Mouse (Mus musculus) ZHBTc4 (cell line): ENCODE data around the gene Chrm3.

Experiments used
- DNase-seq: peaks from one replicate; pipeline ENCODE4 v3.0.0-alpha.2; 2011; ENCODE audit warnings: low read depth, low spot score

Chrm3 gene

DNA sequence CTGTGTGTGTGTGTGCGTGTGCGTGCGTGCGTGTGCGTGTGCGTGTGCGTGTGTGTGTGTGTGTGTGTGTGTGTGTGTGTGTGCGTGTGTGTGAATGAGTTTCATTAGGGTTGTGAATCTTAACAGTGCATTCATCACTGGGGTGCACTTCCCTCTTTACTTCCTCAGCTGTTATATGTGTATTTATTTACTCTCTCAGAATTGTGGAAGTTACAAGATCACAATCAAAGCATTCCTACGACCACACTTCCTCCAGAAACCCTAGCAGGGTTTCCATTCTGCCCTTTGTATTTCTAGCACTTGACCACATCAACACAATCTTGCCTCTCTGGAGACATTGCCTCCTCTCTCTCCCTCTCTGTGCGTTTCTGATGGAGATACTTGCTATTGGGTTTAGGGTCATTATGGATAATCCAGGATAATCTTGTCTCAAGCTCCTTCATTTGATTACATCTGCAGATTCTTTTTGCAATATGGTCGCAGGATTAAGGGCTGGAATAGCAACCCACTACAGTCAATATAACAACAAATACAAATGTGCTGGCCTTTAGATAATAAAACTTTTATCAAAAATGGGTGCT is 465.5 kb downstream of the Chrm3 start:
- no peak for DNase-seq

DNA sequence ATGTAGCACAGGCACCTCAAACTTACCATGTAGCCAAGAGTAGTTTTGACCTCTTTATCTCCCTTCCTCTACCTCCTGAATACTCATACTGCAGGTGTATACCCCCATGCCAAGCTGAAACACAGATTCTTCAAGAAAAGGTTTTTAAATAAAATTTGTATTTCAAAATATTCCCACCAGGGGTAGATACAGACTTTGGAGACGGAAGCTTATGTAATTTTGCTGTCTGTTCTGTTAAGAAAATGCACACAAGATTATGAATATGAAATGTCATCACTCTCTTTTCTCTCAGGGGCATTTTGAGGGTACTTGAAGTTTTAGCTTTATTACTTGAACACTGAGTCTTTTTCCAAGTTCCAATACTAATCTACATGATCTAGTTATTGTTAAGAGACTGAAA is 469.6 kb downstream of the Chrm3 start:
- no peak for DNase-seq

DNA sequence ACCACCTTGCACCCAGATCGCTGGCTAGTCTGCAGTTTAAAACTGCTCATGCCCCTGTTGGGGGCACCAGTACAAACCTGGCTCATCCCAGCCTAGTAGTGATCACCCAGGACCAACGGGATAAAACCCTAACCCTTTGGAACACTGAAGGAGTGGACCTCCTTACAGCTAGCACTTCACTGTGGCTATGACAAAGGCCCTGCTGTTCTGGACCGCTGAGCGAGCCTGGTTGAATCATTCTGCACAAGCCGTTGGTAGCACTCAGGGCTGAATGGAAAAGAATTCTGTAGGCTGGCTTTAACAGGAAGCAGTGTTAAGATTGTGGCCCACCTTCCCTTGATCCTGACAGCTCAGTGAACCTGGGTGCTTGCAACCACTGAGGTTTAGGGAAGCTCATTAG is 470.2 kb downstream of the Chrm3 start:
- no peak for DNase-seq

DNA sequence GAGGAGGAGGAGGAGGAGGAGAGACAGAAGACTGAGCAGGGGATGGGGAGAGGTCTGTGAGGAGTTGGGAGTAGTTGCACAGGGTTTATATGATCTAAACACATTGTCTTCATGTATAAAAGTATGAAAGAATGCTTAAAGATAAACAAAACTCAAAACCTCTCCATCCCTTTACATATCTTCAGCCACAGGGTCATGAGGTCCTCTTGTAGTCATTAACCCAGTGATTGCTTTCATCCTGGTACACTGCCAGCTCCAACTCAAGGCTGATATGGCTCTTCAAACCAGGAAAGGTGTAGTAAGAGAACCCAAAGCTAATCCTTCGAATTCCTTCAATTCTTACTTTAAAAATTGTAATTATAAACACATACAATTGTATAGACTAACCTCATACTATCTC is 470.7 kb downstream of the Chrm3 start:
- no peak for DNase-seq

DNA sequence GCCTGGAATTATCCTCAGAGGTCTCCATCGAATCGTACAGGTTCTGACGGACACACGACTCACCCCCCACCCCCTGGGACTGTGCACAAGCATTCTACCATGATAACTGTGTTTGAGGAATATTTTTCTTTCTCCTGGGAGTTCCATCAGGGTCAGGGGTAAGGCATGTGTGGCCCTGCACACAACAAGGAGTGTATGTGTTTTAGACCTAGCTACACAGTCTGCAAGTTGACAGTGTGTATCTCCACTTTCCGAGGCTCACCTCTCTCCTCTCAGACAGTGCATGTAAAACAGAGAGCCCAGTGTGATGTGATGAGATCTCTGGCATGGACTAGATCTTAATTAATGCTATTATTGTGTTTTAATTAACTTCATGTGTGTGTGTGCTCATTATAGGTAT is 472.4 kb downstream of the Chrm3 start:
- DNase-seq, result no peak

DNA sequence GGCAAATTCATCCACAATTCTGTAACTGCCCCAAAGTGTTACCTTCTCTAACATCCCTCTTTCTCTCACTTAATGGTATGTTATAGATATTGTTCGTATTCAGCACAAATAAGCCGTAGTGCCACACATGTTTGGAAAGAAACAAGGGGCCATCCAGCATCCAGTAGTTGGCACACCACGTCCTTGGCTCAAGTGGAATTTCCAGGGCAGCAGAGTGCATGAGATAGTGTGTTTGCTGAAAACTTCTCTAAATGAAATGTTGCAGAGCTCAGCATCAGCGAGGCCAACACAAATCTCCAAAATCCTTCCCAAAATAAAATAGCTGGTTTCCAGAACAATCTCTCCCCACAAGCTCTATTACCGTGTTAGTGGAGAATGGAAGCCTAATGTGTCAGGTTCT is 473.4 kb downstream of the Chrm3 start:
- DNase-seq, result no peak

DNA sequence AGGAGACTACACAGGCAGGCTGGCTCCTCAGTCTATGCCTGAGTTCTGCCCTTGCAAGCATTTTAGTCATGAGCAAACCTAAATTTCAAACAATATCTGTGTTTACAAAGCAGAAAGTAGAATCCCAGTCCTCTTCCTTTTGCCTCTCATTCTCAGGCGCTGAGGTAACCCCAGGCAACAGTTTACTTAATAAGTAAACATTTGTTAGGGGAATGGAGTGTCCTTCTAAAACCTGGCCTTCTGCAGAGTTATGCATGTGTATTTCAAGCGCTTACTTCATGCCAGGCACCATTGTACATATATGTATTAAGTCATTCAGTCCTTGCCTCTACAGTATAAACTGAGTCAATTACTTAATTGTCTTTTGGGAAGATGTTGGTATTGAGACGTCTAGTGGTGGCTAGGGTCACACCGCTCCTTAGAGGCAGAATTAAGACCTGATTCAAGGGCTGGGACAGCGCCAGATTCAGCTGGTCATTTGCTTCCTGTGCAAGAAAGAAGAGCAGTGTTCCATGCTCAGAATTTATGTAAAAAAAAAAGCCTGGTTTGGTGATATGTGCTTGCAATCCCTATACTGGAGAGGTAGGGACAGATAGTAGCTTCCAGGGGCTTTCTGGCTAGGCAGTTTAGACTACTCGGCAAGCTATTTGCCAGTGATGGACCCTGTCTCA is 474.0 kb downstream of the Chrm3 start:
- DNase-seq, result no peak

DNA sequence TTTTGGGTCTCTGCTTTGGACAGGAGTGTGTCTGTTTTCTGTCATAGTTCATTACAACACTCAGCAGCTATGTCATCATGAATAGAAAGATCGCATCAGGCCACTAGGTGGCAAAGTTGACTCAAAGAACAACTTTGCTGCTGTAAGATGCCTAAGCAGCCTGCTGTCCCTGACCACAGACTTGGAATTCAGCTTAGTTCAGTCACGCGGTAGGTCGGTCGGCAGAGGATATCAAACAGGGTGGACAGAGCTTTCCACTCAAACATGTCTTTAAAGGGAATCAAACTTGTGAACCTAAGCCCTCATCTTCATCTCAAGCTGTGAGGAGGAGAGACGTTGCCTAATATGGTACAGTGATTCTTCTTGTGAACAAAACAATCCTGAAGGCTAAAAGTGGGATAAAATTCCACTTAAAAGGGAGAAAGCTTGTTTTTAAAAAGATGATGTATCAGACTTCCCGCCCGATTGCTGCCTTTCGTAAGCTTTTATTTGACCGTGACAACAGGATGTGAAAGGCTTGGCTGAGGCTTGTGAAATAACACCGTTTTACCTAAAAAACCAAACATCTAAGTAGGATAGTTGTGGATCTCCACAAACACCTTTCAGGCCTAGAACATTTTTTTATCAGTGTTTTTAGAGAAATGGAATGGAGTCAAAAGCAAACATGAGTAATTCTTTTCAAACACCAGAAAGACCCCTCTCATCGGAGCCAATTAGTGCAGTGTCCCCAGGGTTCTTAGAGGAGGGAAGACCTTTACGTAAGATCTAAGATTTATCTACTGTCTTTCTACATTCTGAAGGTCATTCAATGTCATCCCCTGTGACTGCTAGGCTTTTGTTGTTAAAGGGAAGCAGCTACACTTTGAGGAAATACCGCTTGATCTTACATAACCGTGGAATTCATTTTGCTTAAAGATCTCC is 478.0 kb downstream of the Chrm3 start:
- peak; percentile 79 for DNase-seq

DNA sequence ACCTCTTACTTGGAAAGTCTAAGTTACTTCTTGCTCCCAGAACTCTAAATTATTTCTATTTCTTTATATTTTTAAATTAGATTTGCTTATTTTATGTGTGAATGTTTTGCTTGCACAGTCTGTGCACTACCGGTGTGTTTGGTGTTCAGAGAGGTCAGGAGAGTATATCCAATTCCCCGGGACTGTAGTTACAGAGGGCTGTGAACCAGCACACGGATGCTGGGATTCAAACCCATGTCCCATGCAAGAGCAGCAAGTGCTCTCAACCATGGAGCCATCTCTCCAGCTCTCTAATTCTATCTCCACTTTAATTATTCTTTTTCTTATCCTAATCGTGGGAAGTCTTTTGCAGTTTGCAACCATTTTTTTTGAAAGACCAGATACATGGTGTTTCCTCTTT is 478.7 kb downstream of the Chrm3 start:
- no peak for DNase-seq

DNA sequence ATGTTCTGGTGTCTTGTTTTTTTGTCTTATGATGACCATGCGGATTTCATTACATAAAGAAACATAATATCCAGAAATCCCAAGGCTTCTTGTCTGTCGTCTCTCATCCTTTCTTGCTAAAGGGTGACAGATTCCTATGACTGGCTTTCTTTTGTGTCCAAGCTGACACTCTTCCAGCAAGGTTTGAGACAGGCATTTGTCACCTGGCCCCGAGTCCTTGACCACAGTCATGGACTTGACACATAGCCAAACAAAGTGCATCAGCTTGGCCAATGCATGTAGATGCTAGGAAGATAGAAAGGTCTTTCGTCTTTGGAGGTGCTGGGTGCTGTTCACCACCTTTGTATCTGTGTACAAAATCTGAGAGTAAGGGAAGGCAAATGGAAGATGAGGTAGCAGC is 480.2 kb downstream of the Chrm3 start:
- no peak for DNase-seq

DNA sequence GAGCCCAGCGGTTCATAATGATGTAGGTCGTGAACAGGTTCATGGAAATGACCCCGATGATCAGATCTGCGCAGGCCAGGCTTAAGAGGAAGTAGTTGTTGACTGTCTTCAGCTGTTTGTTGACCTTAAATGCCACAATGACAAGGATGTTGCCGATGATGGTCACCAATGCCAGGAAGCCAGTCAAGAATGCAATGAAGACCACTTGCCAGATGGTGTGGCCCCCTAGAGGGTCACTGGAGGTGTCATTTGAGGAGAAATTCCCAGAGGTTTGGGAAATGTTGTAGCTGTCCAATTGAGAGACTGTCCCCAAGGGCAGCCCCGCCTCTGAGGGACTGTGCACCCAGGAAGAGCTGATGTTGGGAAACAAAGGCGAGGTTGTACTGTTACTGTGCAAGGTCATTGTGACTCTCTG is 482.0 kb downstream of the Chrm3 start:
- no peak for DNase-seq

DNA sequence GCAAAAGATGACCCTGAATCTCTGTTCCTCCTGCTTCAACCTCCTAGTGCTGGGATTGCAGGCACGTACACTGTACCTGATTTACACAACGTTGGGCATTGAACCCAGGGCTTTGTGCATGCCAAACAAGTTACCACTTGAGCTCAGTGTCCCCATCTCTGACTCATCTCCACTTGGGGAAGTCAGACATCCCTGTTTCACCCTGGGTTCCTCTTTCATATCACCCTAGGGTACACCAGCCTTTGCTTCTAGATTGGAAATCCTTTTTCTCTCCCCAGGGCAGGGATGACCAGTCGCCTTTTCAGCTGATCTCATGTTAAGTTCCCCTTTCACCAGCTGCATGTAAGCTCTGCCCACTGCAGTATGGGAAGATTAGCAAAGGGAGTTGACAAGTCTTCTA is 487.3 kb downstream of the Chrm3 start:
- no peak for DNase-seq

DNA sequence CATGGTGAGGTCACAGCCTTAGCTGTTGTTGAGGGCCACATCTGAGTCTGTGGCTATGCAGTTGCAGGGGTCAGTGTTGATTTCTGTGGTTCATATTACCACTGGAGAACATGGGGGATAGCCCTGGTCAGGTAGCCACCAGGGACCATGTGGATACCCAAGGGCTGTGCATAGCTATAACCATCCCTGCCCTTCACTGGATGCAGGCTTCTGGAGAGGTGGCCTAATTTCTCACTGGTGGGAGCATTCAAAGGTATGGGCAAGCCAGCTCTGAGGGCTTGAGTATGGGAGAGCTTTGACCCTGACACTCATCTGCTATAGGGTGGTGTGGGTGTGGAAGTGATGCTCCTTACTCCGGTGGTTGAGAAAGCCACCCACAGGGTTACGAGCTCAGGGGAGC is 494.5 kb downstream of the Chrm3 start:
- no peak for DNase-seq

DNA sequence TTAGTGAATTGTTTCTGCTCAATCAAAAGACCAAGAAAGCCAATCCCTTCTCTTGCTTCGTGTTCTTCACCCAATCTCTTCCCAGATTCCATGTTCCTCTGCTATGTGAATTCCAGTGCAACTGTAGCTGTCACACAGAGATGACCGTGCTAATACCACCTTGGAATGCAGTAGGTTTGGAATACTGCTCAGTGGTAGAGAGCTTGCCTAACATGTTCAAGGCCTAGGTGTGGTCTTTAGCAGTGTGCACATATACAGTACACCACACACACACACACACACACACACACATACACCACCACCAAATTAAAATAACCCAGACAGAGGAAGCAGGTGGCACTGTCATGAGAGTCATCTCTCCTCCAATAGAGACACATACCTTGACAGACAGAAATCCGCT is 513.1 kb downstream of the Chrm3 start:
- no peak for DNase-seq

DNA sequence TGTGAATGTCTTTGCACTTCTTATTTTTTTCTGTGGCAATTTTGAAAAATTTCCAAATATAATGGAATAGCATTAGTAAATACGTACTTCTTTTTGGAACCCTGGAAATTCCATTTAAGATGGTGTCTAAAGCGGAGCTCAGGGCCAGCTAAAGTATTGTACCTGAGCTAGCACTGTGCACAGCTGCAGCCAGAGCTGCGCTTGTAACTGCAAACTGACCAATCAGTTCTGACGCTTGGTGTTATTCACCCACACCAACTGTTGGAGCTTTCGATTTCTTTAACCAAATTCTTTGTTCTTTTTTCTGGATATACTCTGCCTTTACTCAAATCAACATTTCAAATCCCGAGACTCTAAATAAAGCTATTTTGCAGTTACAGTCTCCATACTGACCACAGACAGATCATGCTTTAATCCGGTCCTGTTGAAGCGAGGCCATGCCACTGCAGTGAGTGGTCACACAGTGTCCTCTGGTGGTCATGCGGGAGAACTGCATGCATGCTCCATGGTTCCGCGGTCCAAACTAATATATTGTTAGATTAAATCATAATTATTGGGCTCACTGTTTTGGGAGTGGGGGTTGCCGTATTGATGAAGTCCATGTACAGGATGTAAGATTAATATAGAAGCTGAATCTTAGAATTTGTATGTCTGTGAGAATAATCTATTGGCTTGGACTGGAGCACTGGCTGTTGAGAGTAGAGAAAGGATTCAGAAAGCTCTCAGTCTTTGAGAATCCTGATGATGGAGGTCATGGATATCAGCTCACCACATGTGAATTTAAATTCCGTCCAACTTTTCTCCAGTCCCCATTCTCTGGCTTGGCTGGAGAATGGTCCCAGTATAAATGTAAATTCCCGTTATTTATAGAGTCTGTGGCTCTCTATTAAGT is 513.9 kb downstream of the Chrm3 start:
- DNase-seq, result peak; percentile 41

DNA sequence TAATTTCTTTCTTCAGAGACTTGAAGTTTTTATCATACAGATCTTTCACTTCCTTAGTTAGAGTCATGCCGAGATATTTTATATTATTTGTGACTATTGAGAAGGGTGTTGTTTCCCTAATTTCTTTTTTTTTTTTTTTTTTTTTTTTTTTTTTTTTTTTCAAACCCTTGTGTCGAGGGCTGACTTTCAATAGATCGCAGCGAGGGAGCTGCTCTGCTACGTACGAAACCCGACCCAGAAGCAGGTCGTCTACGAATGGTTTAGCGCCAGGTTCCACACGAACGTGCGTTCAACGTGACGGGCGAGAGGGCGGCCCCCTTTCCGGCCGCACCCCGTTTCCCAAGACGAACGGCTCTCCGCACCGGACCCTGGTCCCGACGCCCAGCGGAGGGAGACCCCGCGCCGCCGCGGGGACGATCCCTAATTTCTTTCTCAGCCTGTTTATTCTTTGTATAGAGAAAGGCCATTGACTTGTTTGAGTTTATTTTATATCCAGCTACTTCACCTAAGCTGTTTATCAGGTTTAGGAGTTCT is 526.4 kb downstream of the Chrm3 start:
- DNase-seq, result peak; percentile 68

DNA sequence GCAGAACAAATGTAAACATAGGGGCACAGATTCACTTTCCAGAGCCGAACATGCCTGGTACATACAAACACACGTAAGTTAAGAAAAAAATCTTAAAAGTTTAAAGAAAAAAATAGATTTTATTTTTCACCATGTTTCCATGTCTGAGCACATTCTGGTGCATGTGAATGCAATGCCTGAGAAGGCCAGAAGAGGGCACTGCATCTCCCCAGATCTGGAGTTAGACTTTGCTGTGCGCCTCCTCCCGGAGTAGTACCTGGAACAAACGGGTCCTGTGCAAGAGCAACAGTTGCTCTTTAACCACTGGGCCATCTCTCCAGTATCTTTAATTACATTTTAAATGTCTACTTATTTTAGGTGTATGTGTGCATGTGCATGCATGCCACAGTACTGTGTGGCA is 534.4 kb downstream of the Chrm3 start:
- peak; percentile 74 for DNase-seq
